Mouse (Mus musculus) testis, adult 2 months (tissue): ENCODE measurements around the gene Wdr18. TPM values are rescaled to one million over a fixed set of nuclear protein-coding genes. Genes with fewer than 3 reads are reported as not detected.

ENCODE experiments used
- H3K27ac ChIP-seq: fragments of 200-500 bp; 2 replicates; pipeline ENCODE4 v1.5.1; 2012; ENCODE audit warnings: low read depth, low read length; ENCODE audit not compliant: control insufficient read depth, insufficient read depth
- H3K27me3 ChIP-seq: fragments of 200-500 bp; 2 replicates; pipeline ENCODE4 v1.6.1; 2012; ENCODE audit warnings: mild to moderate bottlenecking, low read length, moderate library complexity; ENCODE audit not compliant: control insufficient read depth, insufficient read depth
- H3K36me3 ChIP-seq: fragments of 200-500 bp; 2 replicates; pipeline ENCODE4 v1.6.1; 2012; ENCODE audit warnings: mild to moderate bottlenecking, low read length; ENCODE audit not compliant: control insufficient read depth, insufficient read depth
- H3K4me1 ChIP-seq: fragments of 200-500 bp; 2 replicates; pipeline ENCODE4 v1.6.1; 2012; ENCODE audit warnings: low read length; ENCODE audit not compliant: control insufficient read depth, insufficient read depth
- H3K4me3 ChIP-seq: fragments of 200-500 bp; 2 replicates; pipeline ENCODE4 v1.5.1; 2012; ENCODE audit warnings: low read depth, mild to moderate bottlenecking, low read length, moderate library complexity, mixed read lengths; ENCODE audit not compliant: control insufficient read depth
- CTCF ChIP-seq: fragments of 200-500 bp; IDR thresholded peaks from 2 replicates; pipeline ENCODE4 v1.5.1; 2012; ENCODE audit warnings: low read depth, mild to moderate bottlenecking, inconsistent platforms, low read length, moderate library complexity; ENCODE audit not compliant: control insufficient read depth, insufficient read depth, insufficient replicate concordance
- POLR2A ChIP-seq: fragments of 200-500 bp; IDR thresholded peaks from 2 replicates; pipeline ENCODE4 v1.6.1; 2012; ENCODE audit warnings: low read depth, mild to moderate bottlenecking, inconsistent platforms, low read length, moderate library complexity; ENCODE audit not compliant: control insufficient read depth
- polyA plus RNA-seq: library from polyadenylated mRNA; depleted of rRNA; stranded (reverse); fragments of >200 nt; gene quantifications from 2 replicates; pipeline ENCODE4 v1.2.3, GENCODE M21; 2012

Gene Wdr18
- polyA plus RNA-seq, 1 experiment: 36.5 TPM

GRCm38 (mm10) chr10:79984195-79984816 lies 24.4 kb downstream of the Wdr18 start, which contains the start of gene Tmem259:
TSS of gene Tmem259 (minus strand) at chr10:79984330.
- no peaks in the 10 kb centered on the region for H3K36me3 ChIP-seq
- H3K27me3 ChIP-seq: no peaks in the 10 kb centered on the region; the same call in 1 of the 2 replicates
- H3K4me3 ChIP-seq: peak within 1 kb of the TSS; percentile 90
- TF ChIP-seq POLR2A: 0 out of 2 replicates have a peak, but pooled peaks have one; percentile 35
- no peak for TF ChIP-seq CTCF
- peak within 1 kb of the TSS; percentile 86 for H3K27ac ChIP-seq
- peaks cover 36% of the 10 kb centered on the region for H3K4me1 ChIP-seq

DNA sequence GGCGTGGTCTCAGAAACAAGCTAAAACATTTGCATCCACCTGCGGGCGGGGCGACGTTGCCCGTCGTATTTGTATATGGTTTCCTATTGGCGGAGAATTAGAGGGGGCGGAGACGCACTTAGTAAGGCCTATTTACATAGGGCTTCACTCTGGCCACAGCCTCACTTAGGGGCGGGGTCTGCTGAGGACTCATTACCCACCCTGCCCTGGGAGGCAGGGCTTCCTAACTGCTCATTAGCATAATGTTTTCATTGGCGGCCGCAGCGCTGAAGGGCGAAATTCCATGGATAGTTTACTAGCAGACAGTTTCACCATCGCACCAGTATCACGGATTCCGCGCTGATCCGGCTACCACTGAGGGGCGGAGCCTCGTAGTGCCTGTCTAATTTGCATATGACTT lies 24.9 kb downstream of the Wdr18 start:
- peak overlapping the region; percentile 86 for H3K4me3 ChIP-seq
- no peaks in the 10 kb centered on the region; the same call in 1 of the 2 replicates for H3K27me3 ChIP-seq
- no peaks in the 10 kb centered on the region for H3K36me3 ChIP-seq
- peaks cover 38% of the 10 kb centered on the region for H3K4me1 ChIP-seq
- H3K27ac ChIP-seq: peak overlapping the region; percentile 86
- TF ChIP-seq POLR2A: peak; percentile 26; the same call in 1 of the 2 replicates
- TF ChIP-seq CTCF: no peak

DNA sequence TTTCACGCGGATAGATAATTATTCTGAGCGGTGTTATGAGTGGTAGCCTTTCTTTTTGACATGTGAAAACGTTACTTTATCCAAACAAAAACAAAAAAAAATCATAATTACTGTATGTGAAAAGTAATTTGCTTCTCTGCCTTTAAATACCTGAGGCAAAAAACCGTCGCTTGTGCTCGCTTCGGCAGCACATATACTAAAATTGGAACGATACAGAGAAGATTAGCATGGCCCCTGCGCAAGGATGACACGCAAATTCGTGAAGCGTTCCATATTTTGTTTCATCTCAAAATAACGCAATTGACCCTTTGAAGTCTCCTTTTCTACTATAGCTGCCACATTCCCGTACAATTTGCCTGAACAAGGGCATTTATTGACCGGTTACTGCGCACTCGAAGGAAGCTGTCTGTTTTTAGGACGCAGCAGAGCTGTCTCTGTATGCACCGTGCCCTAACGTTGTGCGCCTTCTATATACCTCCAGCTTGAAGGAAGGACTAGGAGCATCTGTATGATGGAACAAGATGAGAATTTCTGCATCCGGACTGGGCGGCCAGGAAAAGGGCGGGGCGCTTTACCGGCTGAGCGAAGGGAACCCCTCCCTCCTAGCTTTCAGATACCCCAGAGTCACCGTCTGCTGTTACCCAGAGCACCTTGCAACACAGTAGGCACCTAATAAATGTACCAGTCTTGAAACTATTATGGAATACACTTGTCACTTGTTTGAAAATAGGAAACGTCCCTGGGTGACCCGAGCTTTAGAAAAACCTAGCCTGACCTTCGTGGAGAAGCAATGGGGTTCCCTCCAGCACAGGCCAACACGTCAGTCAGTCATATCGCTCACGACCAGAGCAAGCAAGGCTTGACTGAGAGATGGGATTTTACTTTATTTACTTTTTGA lies 25.6 kb downstream of the Wdr18 start:
- H3K4me1 ChIP-seq: peaks cover 38% of the 10 kb centered on the region
- H3K36me3 ChIP-seq: no peaks in the 10 kb centered on the region
- no peak for TF ChIP-seq CTCF
- no peak for TF ChIP-seq POLR2A
- peak overlapping the region; percentile 86 for H3K4me3 ChIP-seq
- H3K27ac ChIP-seq: peak overlapping the region; percentile 86
- no peaks in the 10 kb centered on the region; the same call in 1 of the 2 replicates for H3K27me3 ChIP-seq

GRCm38 (mm10) chr10:79986232-79986878 lies 26.4 kb downstream of the Wdr18 start:
- no peaks in the 10 kb centered on the region; the same call in 1 of the 2 replicates for H3K27me3 ChIP-seq
- peaks cover 38% of the 10 kb centered on the region for H3K4me1 ChIP-seq
- H3K27ac ChIP-seq: peak overlapping the region; percentile 81
- TF ChIP-seq CTCF (no peak), POLR2A (no peak)
- H3K36me3 ChIP-seq: no peaks in the 10 kb centered on the region
- no peak overlapping the region for H3K4me3 ChIP-seq

- Histone ChIP-seq H3K27ac (peak overlapping the region; percentile 46), H3K4me1 (peaks cover 38% of the 10 kb centered on the region), H3K36me3 (no peaks in the 10 kb centered on the region), H3K27me3 (no peaks in the 10 kb centered on the region; the same call in 1 of the 2 replicates), H3K4me3 (no peak overlapping the region)
- TF ChIP-seq POLR2A (no peak), CTCF (peak; percentile 80)
Measured at GRCm38 (mm10) chr10:79986963-79987362, 27.0 kb downstream of the Wdr18 start.

- H3K4me3 ChIP-seq: peak overlapping the region; percentile 49
- TF ChIP-seq POLR2A (no peak), CTCF (no peak)
- no peaks in the 10 kb centered on the region; the same call in 1 of the 2 replicates for H3K27me3 ChIP-seq
- peaks cover 33% of the 10 kb centered on the region for H3K4me1 ChIP-seq
- H3K36me3 ChIP-seq: no peaks in the 10 kb centered on the region
- H3K27ac ChIP-seq: peak overlapping the region; percentile 62
Measured at GRCm38 (mm10) chr10:79987771-79988505, 28.0 kb downstream of the Wdr18 start.
